Mouse (Mus musculus): ENCODE measurements around the gene Espn. TPM values are rescaled to one million over a fixed set of nuclear protein-coding genes. Genes with fewer than 3 reads are reported as not detected.

Gene Espn
- polyA plus RNA-seq, 1 experiment from 2014 or later = 2.3 TPM

Other genes with a start within 250 kb of the Espn start
- gene Dnajc11, start 218.7 kb downstream of the Espn start, polyA plus RNA-seq (2015; fragmentation: Nextera tagmentation; extraction: Ambion mirVana) = 40.5 and 44.0 TPM in 2 replicates
- gene Thap3, start 163.4 kb downstream of the Espn start, polyA plus RNA-seq (2015; fragmentation: Nextera tagmentation; extraction: Ambion mirVana) = 5.9 and 7.1 TPM in 2 replicates
- gene Phf13, start 156.1 kb downstream of the Espn start, polyA plus RNA-seq (2015; fragmentation: Nextera tagmentation; extraction: Ambion mirVana) = 4.1 and 4.5 TPM in 2 replicates
- 3.8 and 4.6 TPM in 2 replicates for gene Klhl21, start 143.6 kb downstream of the Espn start, polyA plus RNA-seq (2015; fragmentation: Nextera tagmentation; extraction: Ambion mirVana)
- 8.0 and 11.1 TPM in 2 replicates for gene Zbtb48, start 124.7 kb downstream of the Espn start, polyA plus RNA-seq (2015; fragmentation: Nextera tagmentation; extraction: Ambion mirVana)
- gene Tas1r1, start 113.8 kb downstream of the Espn start, polyA plus RNA-seq (2015; fragmentation: Nextera tagmentation; extraction: Ambion mirVana) = 0.11 and 0.12 TPM in 2 replicates
- gene Nol9, start 113.0 kb downstream of the Espn start, polyA plus RNA-seq (2015; fragmentation: Nextera tagmentation; extraction: Ambion mirVana) = 10.5 and 11.5 TPM in 2 replicates
- 4.8 and 5.1 TPM in 2 replicates for gene Plekhg5, start 79.9 kb downstream of the Espn start, polyA plus RNA-seq (2015; fragmentation: Nextera tagmentation; extraction: Ambion mirVana)
- 0.12 and 0.25 TPM in 2 replicates for gene Tnfrsf25, start 36.4 kb downstream of the Espn start, polyA plus RNA-seq (2015; fragmentation: Nextera tagmentation; extraction: Ambion mirVana)
- not detected in 2 replicates for gene Hes2, start 6.5 kb upstream of the Espn start, polyA plus RNA-seq (2015; fragmentation: Nextera tagmentation; extraction: Ambion mirVana)
- 11.9 and 12.0 TPM in 2 replicates for gene Acot7, start 25.8 kb upstream of the Espn start, polyA plus RNA-seq (2015; fragmentation: Nextera tagmentation; extraction: Ambion mirVana)
- 0.34 and 0.59 TPM in 2 replicates for gene Gpr153, start 121.9 kb upstream of the Espn start, polyA plus RNA-seq (2015; fragmentation: Nextera tagmentation; extraction: Ambion mirVana)
- not detected in 2 replicates for gene Hes3, start 139.3 kb upstream of the Espn start, polyA plus RNA-seq (2015; fragmentation: Nextera tagmentation; extraction: Ambion mirVana)
- 5.9 and 6.5 TPM in 2 replicates for gene Icmt, start 144.9 kb upstream of the Espn start, polyA plus RNA-seq (2015; fragmentation: Nextera tagmentation; extraction: Ambion mirVana)
- not detected in 2 replicates for gene Rnf207, start 166.6 kb upstream of the Espn start, polyA plus RNA-seq (2015; fragmentation: Nextera tagmentation; extraction: Ambion mirVana)
- 161 and 209 TPM in 2 replicates for gene Rpl22, start 173.4 kb upstream of the Espn start, polyA plus RNA-seq (2015; fragmentation: Nextera tagmentation; extraction: Ambion mirVana)
- gene Chd5, start 186.3 kb upstream of the Espn start, polyA plus RNA-seq (2015; fragmentation: Nextera tagmentation; extraction: Ambion mirVana) = 0.04 TPM in 1 of 2 replicates, not detected in the other

All from liver, embryonic 16.5 days (tissue).